18 mouse cellular contexts compared by ENCODE assay signal in the genomic region with DNA sequence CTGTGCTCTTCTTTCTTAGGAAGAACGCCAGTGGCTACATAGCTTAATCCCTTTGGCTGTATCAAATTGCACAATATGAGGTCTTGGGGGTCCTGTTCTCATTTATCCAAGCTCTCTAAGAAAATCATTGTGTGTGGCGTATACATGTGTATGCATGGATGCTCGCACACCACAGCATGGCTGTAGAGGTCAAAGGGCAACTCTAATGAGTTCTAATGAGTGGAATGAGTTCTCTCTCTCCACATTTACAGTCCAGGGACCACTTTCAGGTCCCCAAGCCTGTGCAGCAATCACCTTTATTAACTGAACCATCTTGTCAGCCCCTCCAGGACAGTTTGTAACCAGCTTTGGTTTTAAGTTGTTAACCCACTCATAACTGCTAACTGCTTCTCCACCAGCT.
"Had no signal": no experiment of that assay in that cellular context is flagged by ENCODE, and none has a peak within 500 bp of the region (broad histone marks: within the 10 kb centered on the region; RNA-seq: fewer than 3 reads in every experiment).

No protein-coding gene starts in this region.

- H3K9ac ChIP-seq: liver, embryonic 13.5 days; liver, embryonic 15.5 days; liver, postnatal 0 days; lung, embryonic 15.5 days; midbrain, embryonic 12.5 days; midbrain, embryonic 15.5 days; neural tube, embryonic 12.5 days; stomach, embryonic 15.5 days had no signal

- DNase-seq: liver, embryonic 13.5 days; liver, postnatal 0 days; lung, adult 2 months; lung, postnatal 14 days; lung, postnatal 36 days; right cerebral cortex, postnatal 14 days; thymus, postnatal 14 days; thymus, postnatal 36 days had no signal

- H3K36me3 ChIP-seq: liver, embryonic 13.5 days; liver, embryonic 15.5 days; lung, embryonic 15.5 days; midbrain, embryonic 12.5 days; midbrain, embryonic 15.5 days; neural tube, embryonic 12.5 days; stomach, embryonic 15.5 days had no signal

- H3K27ac ChIP-seq: liver, embryonic 13.5 days; liver, embryonic 15.5 days; lung, embryonic 15.5 days; macrophage; midbrain, embryonic 12.5 days; midbrain, embryonic 15.5 days; neural tube, embryonic 12.5 days; stomach, embryonic 15.5 days had no signal

- H3K27me3 ChIP-seq: liver, embryonic 13.5 days; liver, embryonic 15.5 days; lung, embryonic 15.5 days; megakaryocyte, embryonic 14.5 days; midbrain, embryonic 12.5 days; midbrain, embryonic 15.5 days; neural tube, embryonic 12.5 days; stomach, embryonic 15.5 days had no signal

- H3K9me3 ChIP-seq: liver, embryonic 13.5 days; liver, embryonic 15.5 days; lung, embryonic 15.5 days; megakaryocyte, embryonic 14.5 days; midbrain, embryonic 12.5 days; midbrain, embryonic 15.5 days; neural tube, embryonic 12.5 days; stomach, embryonic 15.5 days had no signal

- H3K4me2 ChIP-seq: liver, embryonic 11.5 days; liver, embryonic 13.5 days; liver, embryonic 15.5 days; lung, embryonic 15.5 days; midbrain, embryonic 12.5 days; midbrain, embryonic 15.5 days; neural tube, embryonic 12.5 days; stomach, embryonic 15.5 days had no signal

- H3K4me3 ChIP-seq: liver, embryonic 13.5 days; liver, embryonic 15.5 days; lung, embryonic 15.5 days; megakaryocyte, embryonic 14.5 days; midbrain, embryonic 12.5 days; midbrain, embryonic 15.5 days; neural tube, embryonic 12.5 days; stomach, embryonic 15.5 days had no signal

- ATAC-seq: lung, postnatal 0 days; midbrain, embryonic 15.5 days had no signal

- H3K4me1 ChIP-seq: lung, embryonic 15.5 days; midbrain, embryonic 12.5 days; midbrain, embryonic 15.5 days; neural tube, embryonic 12.5 days; stomach, embryonic 15.5 days had no signal
